9 mouse cellular contexts compared by ENCODE assay signal in the genomic region with DNA sequence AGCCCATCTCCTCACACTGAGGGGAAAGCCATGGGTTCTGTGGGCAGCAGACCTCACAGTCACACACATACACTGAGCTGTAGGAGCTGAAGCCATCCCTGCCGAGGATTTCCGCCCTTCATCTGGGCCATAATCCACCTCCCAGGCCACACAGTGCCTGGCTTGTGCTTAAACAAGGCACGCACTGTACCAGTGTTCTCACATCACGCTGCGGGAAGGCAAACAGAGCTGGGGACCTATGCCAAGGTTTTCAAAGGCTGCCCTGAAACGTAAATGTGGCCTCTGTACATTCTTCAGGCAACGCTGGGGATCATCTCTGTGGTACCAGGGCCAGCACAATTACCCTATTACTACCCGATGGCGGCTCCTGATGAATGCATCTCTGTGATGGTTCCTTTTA.
DNase-seq lines count a peak whose midpoint lies in the region; ATAC-seq lines count a peak whose summit lies in the region.
"Had no signal": no experiment of that assay in that cellular context is flagged by ENCODE, and none has a peak within 500 bp of the region (broad histone marks: within the 10 kb centered on the region; RNA-seq: fewer than 3 reads in every experiment).

No protein-coding gene starts in this region.

- intact Hi-C loops in gastrocnemius, postnatal 14 days (cut with DNase I; ENCODE audit: low total_unique reads) = no loop called here

- DNase-seq in heart, adult 11 months = peak; percentile 76
- DNase-seq in heart, postnatal 4 days = no peak
- DNase-seq in testis, postnatal 14 days (ENCODE audit: low spot score) = peak; percentile 20
- DNase-seq in testis, postnatal 10 days (ENCODE audit: low spot score) = no peak
- DNase-seq in mesoderm, embryonic 11.5 days (ENCODE audit: low read depth, low spot score) = peak; percentile 50
- no peak for DNase-seq in adrenal gland, postnatal 25 days
- no peak for DNase-seq in gastrocnemius, postnatal 14 days
- DNase-seq: kidney, postnatal 14 days had no signal

- no peak for ATAC-seq in monocyte, adult 5-6 weeks (replicated peaks; ENCODE audit: insufficient number of reproducible peaks, low FRiP score, low TSS enrichment, poor library complexity, severe bottlenecking)

Comparison
In these comparisons a context has a peak if more than half of its experiments do, and no peak if none do; other contexts are left out.
1. DNase-seq: peak in heart, adult 11 months (single experiment), testis, postnatal 14 days (single experiment) and mesoderm, embryonic 11.5 days (single experiment); none in heart, postnatal 4 days (single experiment), testis, postnatal 10 days (single experiment), adrenal gland, postnatal 25 days (single experiment) and gastrocnemius, postnatal 14 days (single experiment).